Mouse (Mus musculus): ENCODE data around the gene Ntsr2. TPM values are rescaled to one million over a fixed set of nuclear protein-coding genes. Genes with fewer than 3 reads are reported as not detected.
A peak's percentile ranks its signal among the peaks of the same experiment; 100 is the strongest.

Gene Ntsr2
- polyA plus RNA-seq, 2 experiments, result not detected

- Histone ChIP-seq H3K27ac (replicated peaks; ENCODE audit: low read depth, low read length) (no peak overlapping the region), H3K36me3 (ENCODE audit: control insufficient read depth, insufficient read depth, low read length) (no peaks in the 10 kb centered on the region), H3K27me3 (ENCODE audit: control insufficient read depth, insufficient read depth, low read length) (no peaks in the 10 kb centered on the region), H3K9me3 (ENCODE audit: control insufficient read depth, low read length) (no peaks in the 10 kb centered on the region), H3K4me2 (replicated peaks; ENCODE audit: low read depth, low read length, severe bottlenecking) (no peak overlapping the region), H3K4me3 (replicated peaks; ENCODE audit: low read length) (no peak overlapping the region), H3K4me1 (ENCODE audit: control insufficient read depth, insufficient read depth, low read length) (no peaks in the 10 kb centered on the region), H3K9ac (ENCODE audit: low read depth, low read length, severe bottlenecking) (no peak overlapping the region)
- 83% methylated on average over 6 of the region's 6 CpGs for WGBS
- no peak for DNase-seq (ENCODE audit: low spot score)
- no peak for ATAC-seq (ENCODE audit: low FRiP score, low read depth)
- TF ChIP-seq POLR2A (IDR thresholded peaks at IDR 0.05; ENCODE audit: borderline replicate concordance, extremely low read depth, insufficient read depth, insufficient read length), result no peak
Observed at GRCm38 (mm10) chr12:16640075-16640474, 13.1 kb upstream of the Ntsr2 start.

DNA sequence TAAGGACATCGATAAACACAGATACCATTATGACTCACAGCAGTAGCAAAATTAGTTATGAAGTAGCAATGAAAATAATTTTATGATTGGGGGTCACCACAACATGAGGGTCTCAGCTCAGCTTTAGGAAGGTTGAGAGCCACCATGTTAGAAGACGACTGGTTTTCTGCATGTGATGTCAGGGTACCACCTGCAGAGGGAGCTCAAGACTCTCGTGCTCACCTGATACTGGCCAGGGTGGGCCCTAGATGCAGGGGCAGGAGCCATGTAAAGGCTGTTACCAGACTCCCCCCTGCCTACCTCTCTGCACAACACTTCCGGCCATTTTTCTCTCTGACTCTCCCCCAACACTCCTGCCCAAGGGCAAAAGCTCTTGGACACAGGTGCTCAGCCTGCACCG is 11.2 kb upstream of the Ntsr2 start:
- Histone ChIP-seq H3K36me3 (ENCODE audit: control insufficient read depth, insufficient read depth, low read length) (no peaks in the 10 kb centered on the region), H3K4me1 (ENCODE audit: control insufficient read depth, insufficient read depth, low read length) (no peaks in the 10 kb centered on the region), H3K27me3 (ENCODE audit: control insufficient read depth, insufficient read depth, low read length) (no peaks in the 10 kb centered on the region), H3K9ac (ENCODE audit: low read depth, low read length, severe bottlenecking) (no peak overlapping the region), H3K4me2 (replicated peaks; ENCODE audit: low read depth, low read length, severe bottlenecking) (no peak overlapping the region), H3K4me3 (replicated peaks; ENCODE audit: low read length) (no peak overlapping the region), H3K27ac (replicated peaks; ENCODE audit: low read depth, low read length) (no peak overlapping the region), H3K9me3 (ENCODE audit: control insufficient read depth, low read length) (no peaks in the 10 kb centered on the region)
- no peak for ATAC-seq (ENCODE audit: low FRiP score, low read depth)
- TF ChIP-seq POLR2A (IDR thresholded peaks at IDR 0.05; ENCODE audit: borderline replicate concordance, extremely low read depth, insufficient read depth, insufficient read length), result no peak
- no peak for DNase-seq (ENCODE audit: low spot score)
- WGBS, result 56% methylated on average over 5 of the region's 5 CpGs

- H3K27ac ChIP-seq (replicated peaks; ENCODE audit: low read depth, low read length), result no peak overlapping the region
- no peaks in the 10 kb centered on the region for H3K36me3 ChIP-seq (ENCODE audit: control insufficient read depth, insufficient read depth, low read length)
- no peak overlapping the region for H3K9ac ChIP-seq (ENCODE audit: low read depth, low read length, severe bottlenecking)
- no peak for TF ChIP-seq POLR2A (IDR thresholded peaks at IDR 0.05; ENCODE audit: borderline replicate concordance, extremely low read depth, insufficient read depth, insufficient read length)
- H3K4me3 ChIP-seq (replicated peaks; ENCODE audit: low read length), result no peak overlapping the region
- H3K27me3 ChIP-seq (ENCODE audit: control insufficient read depth, insufficient read depth, low read length), result no peaks in the 10 kb centered on the region
- ATAC-seq (ENCODE audit: low FRiP score, low read depth) (peak; percentile 41; the same call in 1 of the 2 replicates), DNase-seq (ENCODE audit: low spot score) (peak; percentile 69)
- no peaks in the 10 kb centered on the region for H3K4me1 ChIP-seq (ENCODE audit: control insufficient read depth, insufficient read depth, low read length)
- H3K4me2 ChIP-seq (replicated peaks; ENCODE audit: low read depth, low read length, severe bottlenecking), result no peak overlapping the region
- no peaks in the 10 kb centered on the region for H3K9me3 ChIP-seq (ENCODE audit: control insufficient read depth, low read length)
- 52% methylated on average over 12 of the region's 12 CpGs for WGBS
Observed at GRCm38 (mm10) chr12:16643508-16644345, 9.5 kb upstream of the Ntsr2 start.

GRCm38 (mm10) chr12:16644698-16645097 is 8.5 kb upstream of the Ntsr2 start:
- no peak overlapping the region for H3K9ac ChIP-seq (ENCODE audit: low read depth, low read length, severe bottlenecking)
- H3K4me3 ChIP-seq (replicated peaks; ENCODE audit: low read length), result no peak overlapping the region
- no peak for TF ChIP-seq POLR2A (IDR thresholded peaks at IDR 0.05; ENCODE audit: borderline replicate concordance, extremely low read depth, insufficient read depth, insufficient read length)
- no peak for ATAC-seq (ENCODE audit: low FRiP score, low read depth)
- no peak overlapping the region for H3K4me2 ChIP-seq (replicated peaks; ENCODE audit: low read depth, low read length, severe bottlenecking)
- no peaks in the 10 kb centered on the region for H3K27me3 ChIP-seq (ENCODE audit: control insufficient read depth, insufficient read depth, low read length)
- no peaks in the 10 kb centered on the region for H3K9me3 ChIP-seq (ENCODE audit: control insufficient read depth, low read length)
- no peak for DNase-seq (ENCODE audit: low spot score)
- no peaks in the 10 kb centered on the region for H3K36me3 ChIP-seq (ENCODE audit: control insufficient read depth, insufficient read depth, low read length)
- H3K4me1 ChIP-seq (ENCODE audit: control insufficient read depth, insufficient read depth, low read length), result no peaks in the 10 kb centered on the region
- no peak overlapping the region for H3K27ac ChIP-seq (replicated peaks; ENCODE audit: low read depth, low read length)
- WGBS, result 60% methylated on average over 8 of the region's 8 CpGs

DNA sequence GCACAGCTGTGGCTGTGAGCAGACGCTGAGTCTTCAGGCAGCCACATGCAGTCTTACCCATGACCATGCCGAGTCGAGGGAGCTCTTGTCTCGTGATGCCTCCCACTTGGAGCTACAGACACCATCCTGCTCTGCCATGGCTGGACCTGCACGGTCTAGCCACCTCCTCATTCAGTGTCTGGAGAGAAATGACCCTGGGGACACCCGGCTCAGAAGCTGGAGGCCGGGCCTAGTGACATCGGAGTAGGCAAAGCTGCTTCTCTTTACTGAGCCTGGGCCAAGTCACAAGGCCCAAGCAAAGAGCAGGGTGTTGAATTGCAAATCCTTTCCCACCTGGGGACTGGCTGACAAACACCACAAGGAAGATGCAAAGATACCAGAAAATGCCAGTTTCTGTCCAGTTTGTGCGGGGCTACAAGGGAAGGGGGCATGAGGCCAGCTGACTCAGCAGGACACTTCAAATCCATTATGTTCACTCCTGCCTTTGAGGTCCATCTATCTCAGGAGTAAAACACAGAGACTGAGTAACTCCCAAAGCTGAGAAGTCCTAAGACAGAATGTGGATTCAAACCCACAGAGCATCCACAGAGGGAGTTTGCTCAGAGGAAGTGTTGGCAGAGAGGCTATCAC is 6.3 kb upstream of the Ntsr2 start:
- Histone ChIP-seq H3K4me2 (replicated peaks; ENCODE audit: low read depth, low read length, severe bottlenecking) (no peak overlapping the region), H3K27ac (replicated peaks; ENCODE audit: low read depth, low read length) (no peak overlapping the region), H3K4me3 (replicated peaks; ENCODE audit: low read length) (no peak overlapping the region), H3K36me3 (ENCODE audit: control insufficient read depth, insufficient read depth, low read length) (no peaks in the 10 kb centered on the region), H3K9ac (ENCODE audit: low read depth, low read length, severe bottlenecking) (no peak overlapping the region), H3K4me1 (ENCODE audit: control insufficient read depth, insufficient read depth, low read length) (no peaks in the 10 kb centered on the region), H3K27me3 (ENCODE audit: control insufficient read depth, insufficient read depth, low read length) (0 out of 2 replicates have a peak, but pooled peaks cover 3% of the 10 kb centered on the region), H3K9me3 (ENCODE audit: control insufficient read depth, low read length) (no peaks in the 10 kb centered on the region)
- WGBS, result 50% methylated on average over 9 of the region's 9 CpGs
- no peak for TF ChIP-seq POLR2A (IDR thresholded peaks at IDR 0.05; ENCODE audit: borderline replicate concordance, extremely low read depth, insufficient read depth, insufficient read length)
- DNase-seq (ENCODE audit: low spot score) (no peak), ATAC-seq (ENCODE audit: low FRiP score, low read depth) (no peak)
